Mouse (Mus musculus): ENCODE results near the gene Gm10181. TPM values are rescaled to one million over a fixed set of nuclear protein-coding genes. Genes with fewer than 3 reads are reported as not detected.

The Gm10181 gene
- polyA plus RNA-seq, 1 experiment = not detected

Other genes starting within 250 kb of the Gm10181 start
- 35.5 and 40.9 TPM in 2 replicates for gene Herpud2, start 62.4 kb downstream of the Gm10181 start, polyA plus RNA-seq (2012; rRNA removed)
- gene Sept7, start 163.0 kb downstream of the Gm10181 start, polyA plus RNA-seq (2012; rRNA removed) = 112 and 123 TPM in 2 replicates

All from urinary bladder, adult 2 months (tissue).